Mouse (Mus musculus) lung, embryonic 15.5 days (tissue): Measurements from ENCODE around the gene Rab27a. TPM values are rescaled to one million over a fixed set of nuclear protein-coding genes. Genes with fewer than 3 reads are reported as not detected.
A peak's percentile ranks its signal among the peaks of the same experiment; 100 is the strongest.

ENCODE experiments used
- ATAC-seq: fragments of 200-750 bp; cut with Nextera tagmentation; 2 replicates; pipeline ENCODE4 v1.8.0; 2017; ENCODE audit warnings: moderate number of reproducible peaks, borderline replicate concordance; ENCODE audit not compliant: low FRiP score, low TSS enrichment; ENCODE audit errors: extremely low read depth
- H3K27ac ChIP-seq: fragments of 300-500 bp; sonication (generic); 2 replicates; pipeline ENCODE4 v1.5.1; 2015; ENCODE audit warnings: moderate library complexity, mild to moderate bottlenecking, inconsistent platforms
- H3K27me3 ChIP-seq: fragments of 300-500 bp; sonication (generic); 2 replicates; pipeline ENCODE4 v1.6.1; 2015; ENCODE audit warnings: inconsistent platforms
- H3K36me3 ChIP-seq: fragments of 300-500 bp; sonication (generic); 2 replicates; pipeline ENCODE4 v1.6.1; 2015; ENCODE audit warnings: inconsistent platforms
- H3K4me1 ChIP-seq: fragments of 300-500 bp; sonication (generic); 2 replicates; pipeline ENCODE4 v1.6.1; 2015; ENCODE audit warnings: inconsistent platforms
- H3K4me2 ChIP-seq: fragments of 300-500 bp; sonication (generic); 2 replicates; pipeline ENCODE4 v1.6.1; 2015; ENCODE audit warnings: inconsistent platforms, mild to moderate bottlenecking, moderate library complexity
- H3K4me3 ChIP-seq: fragments of 300-500 bp; sonication (generic); 2 replicates; pipeline ENCODE4 v1.5.1; 2015; ENCODE audit warnings: mild to moderate bottlenecking, inconsistent platforms
- H3K9ac ChIP-seq: fragments of 300-500 bp; sonication (generic); 2 replicates; pipeline ENCODE4 v1.6.1; 2015; ENCODE audit warnings: inconsistent platforms
- H3K9me3 ChIP-seq: fragments of 300-500 bp; sonication (generic); 2 replicates; pipeline ENCODE4 v1.6.1; 2016; ENCODE audit warnings: inconsistent platforms
- WGBS: fragments of 180-500 bp; shearing (Covaris S2); methylation state at CpG from one replicate; pipeline ENCODE4 v1.1.7; 2015; 5-methylcytosine and 5-hydroxymethylcytosine counted together
- polyA plus RNA-seq: library from polyadenylated mRNA; unstranded; fragments of >200 nt; fragmentation: Nextera tagmentation; extraction: Ambion mirVana; gene quantifications from 2 replicates; pipeline ENCODE4 v1.2.1, GENCODE M21; 2015

Rab27a gene
- polyA plus RNA-seq, 1 experiment from 2014 or later = 10.1 TPM

DNA sequence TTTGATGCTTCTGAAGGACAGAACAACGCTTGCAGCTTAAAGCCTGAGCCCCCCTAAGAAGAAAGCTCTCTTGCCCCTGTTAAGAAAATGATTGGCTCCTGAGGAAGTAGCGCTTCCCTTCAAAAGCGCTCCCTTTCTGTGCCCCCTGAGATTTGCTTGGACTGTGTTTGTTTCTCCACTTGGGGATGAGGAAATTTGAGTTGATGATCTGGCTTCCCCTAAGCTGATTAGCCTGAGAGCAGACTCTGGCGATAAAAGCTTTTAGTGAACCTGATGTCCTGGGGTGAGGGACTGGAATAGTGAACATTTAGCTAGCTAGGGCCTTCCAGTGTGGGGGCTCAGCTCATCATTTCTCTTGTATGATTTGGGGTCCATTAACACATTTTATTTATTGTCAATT, 4.3 kb downstream of the Rab27a start:
- H3K27ac ChIP-seq = 0 out of 2 replicates have a peak overlapping the region, but pooled peaks have one; percentile 15
- peaks cover 24% of the 10 kb centered on the region for H3K4me1 ChIP-seq
- H3K27me3 ChIP-seq = no peaks in the 10 kb centered on the region
- H3K9ac ChIP-seq = no peak overlapping the region
- ATAC-seq = no peak
- no peaks in the 10 kb centered on the region for H3K36me3 ChIP-seq
- H3K4me2 ChIP-seq = no peak overlapping the region
- 21% methylated on average over 4 of the region's 4 CpGs for WGBS
- H3K4me3 ChIP-seq = no peak overlapping the region
- no peaks in the 10 kb centered on the region for H3K9me3 ChIP-seq

DNA sequence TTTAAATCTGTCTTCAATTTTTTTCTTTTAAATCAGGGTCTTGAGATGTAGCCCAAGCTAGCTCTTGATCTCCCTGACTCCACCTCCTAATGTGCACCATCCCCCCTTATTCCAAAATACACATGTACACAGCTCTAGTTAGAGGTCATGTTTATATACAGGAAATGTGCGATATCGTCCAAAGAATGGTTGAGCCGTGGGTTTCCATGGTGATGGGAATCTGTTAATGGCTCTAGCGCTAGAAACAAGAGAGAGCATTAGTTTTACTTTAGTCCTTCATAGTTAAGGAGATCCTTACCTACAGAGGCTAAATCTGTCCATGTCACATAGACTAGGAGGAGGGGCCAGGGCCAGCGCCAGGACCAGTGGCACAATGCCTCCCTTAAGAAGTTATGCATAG, 5.2 kb downstream of the Rab27a start:
- Histone ChIP-seq H3K4me3 (no peak overlapping the region), H3K4me2 (no peak overlapping the region), H3K4me1 (peaks cover 17% of the 10 kb centered on the region), H3K36me3 (no peaks in the 10 kb centered on the region), H3K9ac (no peak overlapping the region), H3K9me3 (no peaks in the 10 kb centered on the region), H3K27ac (no peak overlapping the region), H3K27me3 (no peaks in the 10 kb centered on the region)
- 16% methylated on average over 5 of the region's 5 CpGs for WGBS
- ATAC-seq = peak; percentile 28; the same call in 1 of the 2 replicates

DNA sequence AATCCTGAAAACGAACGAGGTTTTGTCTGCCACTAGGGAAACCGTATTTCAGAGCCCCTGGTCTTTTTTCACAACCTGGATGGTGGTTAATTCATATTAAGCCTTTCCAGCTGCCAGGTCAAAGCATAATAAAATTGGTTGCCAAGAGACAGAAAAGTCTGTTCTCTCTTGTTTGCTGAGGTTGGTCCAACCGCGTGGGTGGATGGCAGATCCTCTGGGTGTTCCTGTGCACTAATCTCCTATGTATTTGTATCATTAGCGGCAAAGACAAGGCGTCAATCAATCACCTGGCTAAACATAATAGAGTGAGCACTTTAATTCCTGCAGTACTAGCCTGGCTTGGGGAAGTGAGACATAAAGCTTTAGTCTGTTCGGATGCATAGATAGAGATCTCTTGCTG, 6.0 kb downstream of the Rab27a start:
- Histone ChIP-seq H3K36me3 (no peaks in the 10 kb centered on the region), H3K27me3 (no peaks in the 10 kb centered on the region), H3K9me3 (no peaks in the 10 kb centered on the region), H3K27ac (no peak overlapping the region), H3K4me1 (peaks cover 12% of the 10 kb centered on the region), H3K4me3 (no peak overlapping the region), H3K4me2 (no peak overlapping the region), H3K9ac (no peak overlapping the region)
- no peak for ATAC-seq
- 53% methylated on average over 8 of the region's 8 CpGs for WGBS

DNA sequence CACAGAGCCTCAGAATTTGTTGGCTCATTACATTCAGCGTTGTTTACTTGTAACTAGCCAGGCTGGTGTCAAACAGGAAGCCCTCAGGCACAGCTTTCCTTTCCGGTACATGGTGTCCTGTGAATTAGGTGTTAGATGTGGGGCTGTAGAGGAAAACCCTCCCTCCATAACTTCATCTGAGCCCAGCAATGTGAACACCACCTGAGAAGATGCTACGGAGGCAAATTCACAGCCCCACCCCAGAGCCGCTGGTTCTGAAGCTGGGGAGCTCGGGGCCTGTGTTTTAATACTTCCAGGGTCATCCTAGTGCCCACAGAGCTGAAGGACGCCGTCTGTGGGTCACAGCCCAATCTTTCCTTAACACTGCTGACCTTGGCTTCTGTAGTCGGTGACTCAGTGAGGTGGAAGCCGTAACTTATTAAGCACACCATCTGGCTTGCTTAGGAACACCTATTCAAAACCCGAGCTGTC, 10.8 kb downstream of the Rab27a start:
- Histone ChIP-seq H3K9me3 (no peaks in the 10 kb centered on the region), H3K9ac (no peak overlapping the region), H3K36me3 (no peaks in the 10 kb centered on the region), H3K4me3 (no peak overlapping the region), H3K4me2 (no peak overlapping the region), H3K27ac (no peak overlapping the region), H3K4me1 (peaks cover 6% of the 10 kb centered on the region; the same call in 1 of the 2 replicates), H3K27me3 (no peaks in the 10 kb centered on the region)
- 44% methylated on average over 10 of the region's 10 CpGs for WGBS
- ATAC-seq = no peak

DNA sequence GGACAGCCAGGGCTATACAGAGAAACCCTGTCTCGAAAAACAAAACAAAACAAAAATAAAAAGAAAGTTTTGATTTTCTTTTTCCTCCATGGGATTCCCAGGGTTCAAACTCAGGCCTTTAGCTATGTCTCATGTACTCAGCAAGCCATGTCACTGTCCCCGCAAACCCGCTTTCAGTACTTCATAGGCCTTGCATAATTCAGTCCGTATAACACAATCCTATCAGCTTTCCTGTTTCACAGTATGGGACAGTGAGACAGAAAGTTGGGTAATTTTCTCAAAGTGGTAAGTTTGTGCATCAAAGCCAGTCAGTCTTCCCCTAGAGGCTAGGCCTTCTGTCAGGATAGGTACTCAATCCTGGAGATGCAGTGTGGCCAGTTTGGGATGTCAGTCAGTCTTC, 14.6 kb downstream of the Rab27a start:
- Histone ChIP-seq H3K27ac (no peak overlapping the region), H3K4me2 (no peak overlapping the region), H3K27me3 (no peaks in the 10 kb centered on the region), H3K36me3 (no peaks in the 10 kb centered on the region), H3K9me3 (no peaks in the 10 kb centered on the region), H3K4me3 (no peak overlapping the region), H3K4me1 (peaks cover 5% of the 10 kb centered on the region; the same call in 1 of the 2 replicates), H3K9ac (no peak overlapping the region)
- WGBS = 84% methylated on average over 4 of the region's 4 CpGs
- no peak for ATAC-seq

DNA sequence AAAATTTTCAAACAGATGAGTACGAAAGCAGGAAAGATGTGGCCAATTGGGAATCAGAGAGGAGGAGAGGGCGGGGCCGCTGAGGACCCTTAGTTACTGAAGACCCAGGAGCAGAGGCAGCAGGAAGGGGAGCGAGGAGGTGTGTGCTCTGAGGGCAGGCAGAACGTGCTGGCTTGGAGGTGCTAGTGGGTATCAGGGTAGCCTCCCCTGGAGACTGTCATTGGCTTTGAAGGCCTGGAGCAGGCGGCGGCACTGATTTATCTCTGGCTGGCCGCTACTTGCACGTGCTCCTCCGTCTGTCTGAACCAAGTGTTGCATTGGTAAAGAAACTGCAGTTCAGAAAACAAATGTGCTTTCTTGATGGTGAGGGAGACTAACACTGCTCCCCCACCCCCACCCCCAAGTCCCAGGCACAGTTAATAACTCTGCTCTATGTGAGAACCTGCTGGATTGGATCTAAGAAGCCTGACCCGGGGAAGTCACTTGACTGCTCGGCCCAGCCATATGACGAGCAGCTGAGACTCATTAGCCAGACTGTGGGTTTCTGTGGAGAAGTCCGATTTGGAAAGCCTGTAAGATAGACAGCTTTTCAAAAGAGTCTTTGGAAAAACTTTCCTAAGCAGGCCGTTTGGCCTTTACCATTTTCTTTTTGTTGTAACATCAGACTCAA, 19.1 kb downstream of the Rab27a start:
- Histone ChIP-seq H3K9ac (no peak overlapping the region), H3K27ac (no peak overlapping the region), H3K9me3 (no peaks in the 10 kb centered on the region), H3K4me3 (no peak overlapping the region), H3K27me3 (no peaks in the 10 kb centered on the region), H3K36me3 (no peaks in the 10 kb centered on the region), H3K4me2 (peak overlapping the region; percentile 31; the same call in 1 of the 2 replicates), H3K4me1 (peaks cover 15% of the 10 kb centered on the region)
- no peak for ATAC-seq
- WGBS = 22% methylated on average over 15 of the region's 15 CpGs

DNA sequence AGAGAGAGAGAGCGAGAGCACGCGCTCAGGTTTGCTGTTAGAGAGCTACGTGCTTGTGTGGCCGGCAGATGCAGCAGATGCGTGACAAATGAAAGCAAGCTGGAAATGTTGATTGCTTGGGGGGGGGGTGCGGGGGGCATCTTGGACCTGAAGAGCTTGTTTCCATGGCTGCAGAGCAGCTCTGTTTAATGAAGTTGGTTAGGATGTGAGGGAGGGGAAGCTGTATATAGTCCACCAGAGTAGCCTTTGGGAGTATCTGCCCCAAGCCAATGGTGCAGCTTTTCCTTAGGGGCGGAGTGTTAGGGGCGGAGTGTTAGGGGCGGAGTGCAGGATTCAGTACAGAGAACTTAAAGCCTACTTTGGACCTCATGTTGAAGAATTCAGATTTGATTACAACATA, 22.4 kb downstream of the Rab27a start:
- Histone ChIP-seq H3K9ac (no peak overlapping the region), H3K4me2 (peak overlapping the region; percentile 35), H3K4me1 (peaks cover 19% of the 10 kb centered on the region), H3K36me3 (no peaks in the 10 kb centered on the region), H3K4me3 (0 out of 2 replicates have a peak overlapping the region, but pooled peaks have one; percentile 12), H3K27ac (no peak overlapping the region), H3K27me3 (no peaks in the 10 kb centered on the region), H3K9me3 (no peaks in the 10 kb centered on the region)
- ATAC-seq = peak; percentile 48; the same call in 1 of the 2 replicates
- WGBS = 27% methylated on average over 9 of the region's 10 CpGs

DNA sequence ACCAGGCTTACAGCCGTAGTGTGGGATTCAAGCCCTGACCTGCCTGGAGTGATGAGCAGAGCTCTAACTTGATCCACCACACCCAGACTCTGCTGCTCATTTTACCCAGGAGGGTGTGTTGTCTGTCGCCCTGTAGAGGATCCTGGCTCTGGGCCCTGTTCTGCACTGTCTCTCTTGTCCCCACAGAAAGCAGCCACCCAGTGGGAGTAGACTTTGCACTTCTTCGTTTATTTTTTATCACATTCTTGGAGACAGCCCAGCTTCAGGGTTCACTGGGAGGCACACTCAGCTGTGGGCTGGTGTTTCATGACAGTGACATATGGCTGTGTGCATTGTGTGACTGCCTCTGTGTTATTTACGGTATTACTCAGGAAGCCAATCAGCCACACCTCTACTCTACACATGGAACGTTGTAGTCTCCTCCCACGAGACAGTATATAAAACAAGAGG, 23.6 kb downstream of the Rab27a start:
- Histone ChIP-seq H3K9ac (no peak overlapping the region), H3K4me3 (no peak overlapping the region), H3K4me2 (peak overlapping the region; percentile 21), H3K4me1 (peaks cover 19% of the 10 kb centered on the region), H3K9me3 (no peaks in the 10 kb centered on the region), H3K27me3 (no peaks in the 10 kb centered on the region), H3K36me3 (no peaks in the 10 kb centered on the region), H3K27ac (peak overlapping the region; percentile 62; the same call in 1 of the 2 replicates)
- 16% methylated on average over 6 of the region's 6 CpGs for WGBS
- peak; percentile 77 for ATAC-seq

DNA sequence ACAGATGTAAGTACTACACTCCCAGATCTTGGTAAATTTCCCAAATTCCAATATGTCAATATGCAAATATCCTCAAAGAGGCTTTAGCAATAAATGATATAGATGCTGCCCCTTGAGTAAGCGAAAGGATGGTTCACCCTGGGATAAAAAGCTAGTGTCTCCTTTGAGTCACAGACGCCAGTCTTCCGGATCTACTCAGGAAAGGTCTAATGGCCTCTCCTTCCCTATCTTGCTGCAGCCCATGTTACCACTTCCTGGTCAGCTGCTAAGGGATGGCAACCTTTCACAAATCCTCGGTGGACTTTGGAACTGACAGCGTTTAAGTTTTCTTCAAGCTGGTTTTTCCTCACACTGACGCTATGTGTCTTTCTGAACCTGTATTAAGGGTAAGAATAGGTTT, 24.0 kb downstream of the Rab27a start:
- no peaks in the 10 kb centered on the region for H3K9me3 ChIP-seq
- H3K27me3 ChIP-seq = no peaks in the 10 kb centered on the region
- peak overlapping the region; percentile 62 for H3K27ac ChIP-seq
- peak overlapping the region; percentile 14; the same call in 1 of the 2 replicates for H3K4me2 ChIP-seq
- WGBS = 74% methylated on average over 6 of the region's 6 CpGs
- H3K36me3 ChIP-seq = no peaks in the 10 kb centered on the region
- peaks cover 15% of the 10 kb centered on the region for H3K4me1 ChIP-seq
- no peak overlapping the region for H3K4me3 ChIP-seq
- no peak overlapping the region for H3K9ac ChIP-seq
- no peak for ATAC-seq

DNA sequence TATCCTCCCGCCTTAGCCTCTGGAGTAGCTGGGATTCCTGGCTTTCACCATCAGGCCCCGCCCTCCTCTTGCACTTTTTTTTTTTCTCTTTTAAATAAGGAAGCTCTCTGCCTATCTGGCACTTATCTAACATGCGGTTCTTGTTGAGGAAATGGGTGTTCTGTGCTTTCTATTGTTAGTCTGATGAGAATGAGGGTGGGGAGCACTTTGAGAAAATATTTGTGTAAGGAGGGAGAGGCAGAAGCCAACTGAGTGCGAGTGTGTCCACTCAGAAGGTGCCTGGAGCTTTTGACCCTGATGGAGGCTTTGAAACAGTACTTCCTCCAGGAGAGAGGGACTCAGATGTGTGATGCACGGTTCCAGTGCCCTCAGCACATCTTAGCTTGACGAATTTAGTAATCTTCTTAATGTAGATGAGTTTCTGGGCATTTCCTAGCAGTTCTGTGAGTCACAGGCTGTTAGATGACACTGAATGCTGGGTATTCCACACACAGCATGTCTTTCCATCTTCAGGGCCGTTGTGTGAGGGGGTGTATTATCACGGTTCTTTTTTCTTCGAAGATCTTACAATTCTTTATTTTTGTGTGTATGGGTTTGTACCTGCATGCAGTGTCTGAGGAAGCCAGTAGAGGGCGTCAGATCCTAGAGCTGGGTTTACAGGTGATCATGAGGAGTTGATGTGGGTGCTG, 26.5 kb downstream of the Rab27a start:
- Histone ChIP-seq H3K9ac (no peak overlapping the region), H3K4me2 (no peak overlapping the region; the same call in 1 of the 2 replicates), H3K4me1 (peaks cover 14% of the 10 kb centered on the region), H3K4me3 (no peak overlapping the region), H3K36me3 (no peaks in the 10 kb centered on the region), H3K9me3 (no peaks in the 10 kb centered on the region), H3K27ac (peak overlapping the region; percentile 20; the same call in 1 of the 2 replicates), H3K27me3 (no peaks in the 10 kb centered on the region)
- no peak for ATAC-seq
- WGBS = 54% methylated on average over 10 of the region's 10 CpGs

DNA sequence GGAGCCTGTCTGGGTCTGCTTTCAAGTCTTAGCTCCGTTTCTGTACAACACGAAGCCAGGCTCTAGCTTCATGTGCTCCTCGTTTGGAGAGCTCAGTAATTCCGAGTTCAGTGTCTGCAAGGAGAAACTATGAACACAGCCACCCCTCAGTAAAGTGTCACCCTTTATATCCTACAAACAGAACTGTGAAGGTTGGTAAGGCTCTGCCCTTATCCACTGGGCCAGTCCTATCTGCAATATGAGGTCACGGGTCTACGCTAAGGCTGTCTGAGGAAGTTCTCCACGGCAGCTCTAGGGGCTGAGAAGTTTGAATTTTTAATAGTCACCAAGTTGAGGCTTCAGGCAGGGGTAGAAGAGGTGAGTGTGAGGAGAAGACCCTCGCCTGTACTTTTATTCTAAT, 27.8 kb downstream of the Rab27a start:
- Histone ChIP-seq H3K4me3 (no peak overlapping the region), H3K4me2 (no peak overlapping the region), H3K4me1 (peaks cover 11% of the 10 kb centered on the region), H3K27ac (no peak overlapping the region), H3K9ac (no peak overlapping the region), H3K27me3 (no peaks in the 10 kb centered on the region), H3K9me3 (no peaks in the 10 kb centered on the region), H3K36me3 (no peaks in the 10 kb centered on the region)
- WGBS = 73% methylated on average over 8 of the region's 8 CpGs
- ATAC-seq = no peak

DNA sequence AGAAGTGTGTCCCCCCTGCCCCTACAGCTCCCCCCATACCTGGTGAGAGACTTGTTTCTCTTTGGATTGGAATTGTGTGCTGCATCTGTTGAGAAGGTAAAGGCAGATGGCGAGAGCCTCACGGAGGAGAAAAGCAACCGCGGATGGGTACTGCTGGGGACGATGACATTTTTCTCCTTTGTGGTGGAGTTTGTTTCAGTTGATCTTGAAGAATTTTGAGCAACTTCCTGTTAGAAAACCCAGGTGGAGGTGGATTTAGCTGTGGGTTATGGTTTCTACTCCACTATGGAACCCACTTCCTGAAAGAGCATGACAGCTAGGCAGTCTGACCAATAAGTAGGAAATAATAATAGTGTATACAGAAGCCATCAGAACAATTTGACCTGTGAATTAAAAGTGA, 28.5 kb downstream of the Rab27a start:
- Histone ChIP-seq H3K36me3 (no peaks in the 10 kb centered on the region), H3K27ac (no peak overlapping the region), H3K4me3 (no peak overlapping the region), H3K27me3 (no peaks in the 10 kb centered on the region), H3K4me2 (no peak overlapping the region), H3K9ac (no peak overlapping the region), H3K9me3 (no peaks in the 10 kb centered on the region), H3K4me1 (peaks cover 5% of the 10 kb centered on the region; the same call in 1 of the 2 replicates)
- no peak for ATAC-seq
- 90% methylated on average over 5 of the region's 5 CpGs for WGBS
